Mouse (Mus musculus): Measurements from ENCODE around the gene Macc1.

Macc1 gene

DNA sequence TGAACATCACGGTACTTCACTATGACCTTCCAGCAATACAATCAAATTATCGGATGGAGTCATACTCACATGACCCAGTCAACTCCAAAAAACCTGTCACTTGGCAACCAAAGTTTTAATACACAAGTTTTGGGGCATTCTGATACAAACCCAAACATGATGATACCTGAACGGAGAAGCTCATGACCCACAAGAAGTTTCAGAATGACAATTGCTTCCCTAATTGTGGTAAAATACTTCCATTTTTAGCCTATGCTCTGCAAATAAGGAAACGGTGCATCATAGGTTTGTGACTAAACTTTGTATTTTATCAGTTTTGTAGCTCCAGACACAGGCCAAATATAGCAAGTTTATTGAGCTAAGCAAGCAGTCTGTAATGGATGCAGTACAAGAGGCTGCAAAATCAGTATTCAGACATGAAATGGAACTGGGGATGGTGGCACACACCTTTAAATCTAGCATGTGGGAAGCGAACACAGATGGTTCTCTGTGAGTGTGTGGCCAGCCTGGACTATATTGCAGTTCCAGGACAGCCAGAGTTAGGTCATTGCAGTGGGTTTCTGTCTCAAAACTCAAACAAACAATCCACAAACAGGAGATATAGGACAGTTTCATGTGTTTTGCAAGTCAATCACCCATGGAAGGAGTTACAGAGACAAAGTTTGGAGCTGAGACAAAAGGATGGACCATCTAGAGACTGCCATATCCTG is 170.0 kb downstream of the Macc1 start:
- DNase-seq (ENCODE audit: low read depth, low spot score): no peak

- peak; percentile 7 for DNase-seq (ENCODE audit: low read depth, low spot score)
These were observed 197.1 kb downstream of the Macc1 start for GRCm38 (mm10) chr12:119511145-119511544.

Measured in ZHBTc4 (cell line).